Mouse (Mus musculus) R1 (cell line): ENCODE data around the gene Ppan.

Experiments
- DNase-seq: peaks from one replicate; pipeline ENCODE4 v3.0.0-alpha.2; 2018; ENCODE audit warnings: low read depth, low spot score

Ppan gene

DNA sequence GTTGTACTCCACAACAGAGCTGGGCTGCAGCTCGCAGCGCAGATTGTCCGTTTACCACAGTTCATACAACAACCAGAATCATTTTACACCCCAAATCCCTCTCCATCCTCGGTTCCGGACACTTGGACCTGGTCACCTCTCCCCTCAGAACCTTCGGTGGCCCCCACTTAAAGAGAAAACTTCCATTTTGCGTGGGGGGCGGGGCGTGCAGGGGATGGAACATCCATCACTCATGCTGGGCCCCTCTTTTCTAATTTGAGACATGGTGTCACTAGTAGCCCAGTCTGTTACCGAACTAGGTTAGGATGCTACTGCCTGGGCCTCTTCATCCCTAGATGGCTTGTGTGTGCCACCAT is 9.3 kb upstream of the Ppan start:
- no peak for DNase-seq

- no peak for DNase-seq
Measured at GRCm38 (mm10) chr9:20879097-20879792, 8.7 kb upstream of the Ppan start, which contains the start of gene Angptl6. Angptl6 (minus strand) TSS chr9:20879727.

DNA sequence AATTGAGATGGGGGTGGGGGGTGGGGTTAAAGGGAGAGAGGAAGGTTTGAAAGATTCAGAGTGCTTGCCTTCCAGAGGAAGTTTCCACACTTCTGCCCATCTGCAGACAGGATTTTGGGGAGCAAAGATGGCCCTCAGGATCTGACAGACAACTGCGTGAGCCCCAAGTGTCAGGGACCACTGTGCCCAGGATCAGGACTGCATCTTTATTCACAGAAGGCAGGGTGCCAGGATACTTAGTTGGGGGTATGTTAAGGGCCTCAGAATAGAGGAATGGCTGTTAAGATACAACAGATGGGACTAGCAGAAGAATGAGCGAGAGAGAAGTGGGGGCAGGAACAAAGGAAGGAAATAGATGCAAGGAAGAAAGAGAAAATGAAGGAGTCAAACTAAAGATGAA is 1.4 kb upstream of the Ppan start:
- DNase-seq = no peak

DNA sequence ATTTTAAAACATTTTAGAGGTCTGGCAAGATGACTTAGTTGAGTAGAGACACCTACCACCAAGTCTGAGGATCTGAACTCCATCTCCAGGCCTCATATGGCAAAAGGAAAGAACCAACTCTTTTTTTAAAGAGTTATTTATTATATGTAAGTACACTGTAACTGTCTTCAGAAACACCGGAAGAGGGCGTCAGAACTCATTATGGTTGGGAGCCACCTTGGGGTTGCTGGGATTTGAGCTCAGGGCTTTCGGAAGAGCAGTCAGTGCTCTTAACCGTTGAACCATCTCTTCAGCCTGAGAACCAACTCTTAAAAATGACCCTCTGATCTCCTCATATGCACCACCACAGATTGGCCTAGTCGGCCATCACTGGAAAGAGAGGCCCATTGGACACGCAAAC is 784 bp upstream of the Ppan start:
- peak; percentile 56 for DNase-seq

- DNase-seq = no peak
Measured at GRCm38 (mm10) chr9:20888386-20888765, 401 bp downstream of the Ppan start.

DNA sequence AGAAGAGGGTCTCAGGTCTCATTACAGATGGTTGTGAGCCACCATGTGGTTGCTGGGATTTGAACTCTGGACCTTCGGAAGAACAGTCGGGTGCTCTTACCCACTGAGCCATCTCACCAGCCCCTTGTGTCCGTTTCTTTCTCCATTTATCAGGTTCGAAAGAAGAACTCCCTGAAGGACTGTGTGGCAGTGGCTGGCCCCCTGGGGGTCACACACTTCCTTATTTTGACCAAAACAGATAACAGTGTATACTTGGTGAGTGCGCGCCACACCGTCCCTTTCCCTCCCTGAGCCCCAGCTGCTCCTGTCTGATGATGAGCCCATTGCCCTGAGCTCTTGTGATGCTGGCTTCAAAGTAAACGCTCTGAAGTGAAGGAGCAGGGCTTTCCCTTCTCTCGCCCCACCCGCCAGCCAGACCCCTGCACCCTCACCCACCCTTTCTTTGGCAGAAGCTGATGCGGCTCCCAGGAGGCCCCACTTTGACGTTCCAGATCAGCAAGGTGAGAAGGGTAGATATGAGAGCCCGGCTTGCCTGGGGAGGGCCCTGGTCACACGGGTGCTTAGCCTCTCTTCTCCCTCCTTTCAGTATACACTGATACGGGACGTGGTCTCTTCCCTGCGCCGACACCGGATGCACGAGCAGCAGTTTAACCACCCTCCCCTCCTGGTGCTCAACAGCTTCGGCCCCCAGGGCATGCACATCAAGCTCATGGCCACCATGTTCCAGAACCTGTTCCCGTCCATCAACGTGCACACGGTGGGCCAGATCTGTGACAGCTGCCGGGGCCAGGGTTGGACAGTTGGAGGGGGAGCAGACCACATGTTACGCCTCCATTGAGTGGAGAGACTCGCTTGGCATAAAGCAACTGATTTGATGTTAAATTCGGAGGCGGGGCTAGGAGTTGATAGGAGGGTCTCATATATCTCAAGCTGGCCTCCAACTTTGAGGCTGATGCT is 1.5 kb downstream of the Ppan start:
- DNase-seq = no peak

- no peak for DNase-seq
Measured at GRCm38 (mm10) chr9:20890411-20890810, 2.4 kb downstream of the Ppan start.

GRCm38 (mm10) chr9:20891339-20892103 is 3.5 kb downstream of the Ppan start:
- DNase-seq = no peak

DNA sequence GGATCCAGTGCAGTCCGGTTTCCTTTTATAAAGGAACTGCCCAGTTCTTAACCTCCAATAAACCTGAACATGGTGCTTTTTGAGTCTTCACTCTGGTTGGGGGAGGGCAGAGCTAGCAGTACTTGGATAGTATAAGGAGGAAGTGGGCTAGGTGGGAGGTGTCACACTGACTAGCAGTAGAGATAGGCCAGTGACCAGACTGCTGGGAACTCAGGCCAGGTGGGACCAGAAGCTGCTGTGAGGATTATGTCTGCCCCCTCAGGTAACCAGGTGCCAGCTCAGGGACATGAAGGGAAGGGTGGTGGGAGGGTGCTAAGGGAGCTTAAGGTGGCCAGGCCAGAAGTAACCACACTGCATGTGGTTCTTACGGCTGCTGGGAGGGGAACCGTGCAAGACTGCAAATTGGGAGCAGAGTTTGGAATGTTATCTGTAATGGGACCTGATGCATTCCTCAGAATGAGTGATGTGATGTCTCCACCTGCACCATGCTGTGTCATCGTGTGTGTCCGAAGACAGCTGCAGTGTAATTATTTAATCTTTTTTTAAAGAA is 4.2 kb downstream of the Ppan start:
- DNase-seq = peak; percentile 65

GRCm38 (mm10) chr9:20893069-20893468 is 5.1 kb downstream of the Ppan start:
- DNase-seq = no peak

- DNase-seq = no peak
Measured at GRCm38 (mm10) chr9:20893590-20894343, 5.8 kb downstream of the Ppan start.

DNA sequence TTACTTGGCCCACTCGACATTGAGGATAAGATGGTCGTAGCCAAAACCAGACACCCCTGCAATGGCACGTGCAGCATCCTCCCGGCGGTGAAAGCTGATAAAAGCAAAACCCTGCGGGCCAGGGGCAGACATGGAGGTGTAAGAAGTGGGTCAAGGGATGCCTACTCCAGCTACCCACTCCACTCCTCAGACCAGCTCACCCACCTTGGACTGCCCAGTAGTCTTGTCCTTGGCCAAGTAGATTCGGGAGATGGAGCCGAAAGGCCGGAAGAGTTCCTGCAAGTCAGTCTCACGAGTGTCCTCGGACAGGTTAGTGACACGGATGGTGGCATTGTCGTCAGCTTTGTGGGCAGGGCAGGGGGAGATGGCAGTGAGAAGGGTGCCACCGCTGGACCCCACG is 6.7 kb downstream of the Ppan start:
- DNase-seq = no peak

DNA sequence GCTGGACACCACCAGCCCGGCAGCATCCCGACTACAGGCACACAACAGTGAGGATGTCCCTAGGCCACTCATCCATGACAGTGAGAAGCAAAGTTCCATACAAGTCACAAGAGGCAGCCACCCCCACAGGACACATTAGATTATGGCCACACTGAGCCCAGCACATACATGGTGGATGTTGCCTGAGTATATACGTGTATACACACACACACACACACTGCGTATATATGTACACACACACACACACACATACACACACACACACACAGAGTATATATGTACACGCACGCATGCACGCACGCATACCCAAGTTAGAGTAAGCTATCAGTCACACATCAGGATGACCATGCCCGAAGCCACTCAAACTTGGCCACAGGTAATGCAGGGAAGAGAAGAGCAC is 7.4 kb downstream of the Ppan start:
- DNase-seq = no peak

- DNase-seq = no peak
Measured at GRCm38 (mm10) chr9:20897736-20898510, 9.9 kb downstream of the Ppan start.

DNA sequence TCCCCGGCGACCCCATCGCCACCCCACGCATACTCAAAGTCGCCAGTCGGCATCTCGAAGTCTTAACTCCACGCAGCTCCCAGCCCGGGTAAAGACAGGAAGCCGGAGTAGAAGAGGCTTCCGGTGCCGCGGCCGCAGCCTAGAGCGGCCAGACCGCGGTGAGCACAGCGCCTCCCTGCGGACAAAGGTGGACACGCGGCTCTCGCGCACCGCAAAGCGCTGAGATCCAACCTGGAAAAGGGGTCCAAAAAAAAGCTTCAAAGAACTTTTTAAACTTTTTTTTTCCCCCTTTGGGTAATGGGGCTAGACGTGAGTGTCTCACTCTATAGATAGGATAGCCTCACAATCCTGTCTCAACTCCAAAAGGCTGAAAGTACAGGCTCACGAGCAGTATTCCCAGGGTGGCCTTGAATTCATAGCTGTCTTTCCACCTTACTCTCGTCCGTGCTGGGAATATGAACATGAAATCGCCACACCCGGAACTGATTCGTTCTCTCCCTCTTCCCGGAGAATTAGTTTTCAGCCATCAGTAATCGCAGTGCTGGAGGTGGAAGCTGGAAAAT is 10.6 kb downstream of the Ppan start, which contains the start of gene Eif3g:
Gene Eif3g (minus strand): TSS at position 113 of the 563 bp plus-strand sequence.
- DNase-seq = peak; percentile 92

- DNase-seq = peak; percentile 76
Measured at GRCm38 (mm10) chr9:20901466-20902173, 13.6 kb downstream of the Ppan start.

DNA sequence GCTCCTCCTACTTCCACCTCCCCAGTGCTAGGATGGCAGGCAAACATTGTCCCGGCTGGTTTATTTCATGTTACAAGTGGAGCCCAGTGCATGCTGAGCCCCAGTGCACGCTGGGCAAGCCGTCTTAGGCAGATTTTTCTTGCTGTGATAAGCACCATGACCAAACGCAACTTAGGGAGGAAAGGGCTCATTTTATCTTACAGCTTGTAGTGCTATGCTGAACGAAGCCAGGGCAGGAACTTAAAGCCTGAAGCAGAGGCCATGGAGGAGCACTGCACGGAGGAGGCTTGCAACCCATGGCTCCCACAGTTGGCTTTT is 14.2 kb downstream of the Ppan start:
- DNase-seq = no peak

DNA sequence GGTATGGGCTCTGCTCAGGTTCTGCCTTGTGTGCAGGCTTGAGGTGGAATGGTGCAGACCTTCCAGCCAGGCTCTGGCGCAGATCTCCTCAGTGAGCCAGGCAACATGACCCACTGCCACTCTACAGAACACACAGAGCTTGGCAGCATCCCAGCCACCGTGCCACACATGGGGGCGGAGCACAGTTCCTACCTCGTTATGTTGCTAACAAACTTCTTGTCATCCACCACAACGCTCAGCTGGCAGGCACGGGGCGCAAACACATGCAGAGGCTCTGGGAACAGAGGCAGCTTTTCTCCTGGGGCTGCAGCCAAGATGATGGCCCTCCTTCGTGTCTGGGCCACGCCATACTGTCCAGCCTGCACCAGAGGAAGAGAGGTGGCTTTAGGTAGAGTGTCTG is 22.0 kb downstream of the Ppan start:
- DNase-seq = no peak

DNA sequence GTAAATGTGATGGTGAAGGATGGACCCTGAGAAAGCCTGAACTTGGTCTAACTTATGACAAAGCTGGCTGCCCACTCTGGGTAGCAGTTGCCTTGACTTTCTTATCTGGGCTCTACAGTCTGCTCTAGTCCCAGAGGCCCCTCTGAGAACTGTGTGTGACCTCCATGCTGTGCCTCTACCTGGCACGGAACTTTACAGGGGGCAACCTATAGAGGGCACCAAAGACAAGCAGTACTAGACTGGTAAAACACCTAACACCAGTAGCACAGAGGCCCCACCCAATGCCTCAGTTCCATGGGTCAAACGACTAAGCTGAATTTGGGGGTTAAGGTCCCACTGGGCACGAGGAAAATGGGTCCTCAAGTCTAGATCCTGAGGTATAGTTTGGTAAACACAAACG is 28.2 kb downstream of the Ppan start:
- DNase-seq = peak; percentile 57
